Mouse (Mus musculus) intestine, postnatal 0 days (tissue): ENCODE measurements around the gene Nubp2. TPM values are rescaled to one million over a fixed set of nuclear protein-coding genes. Genes with fewer than 3 reads are reported as not detected.

Experiments used
- ATAC-seq: fragments of 200-750 bp; cut with Nextera tagmentation; 2 replicates; pipeline ENCODE4 v1.8.0; 2017; ENCODE audit warnings: mild to moderate bottlenecking, moderate TSS enrichment, moderate library complexity
- H3K27ac ChIP-seq: fragments of 300-500 bp; sonication (generic); 2 replicates; pipeline ENCODE4 v1.5.1; 2014; ENCODE audit warnings: mild to moderate bottlenecking, low read depth, low read length, moderate library complexity
- H3K27me3 ChIP-seq: fragments of 300-500 bp; sonication (generic); replicated peaks from 2 replicates; pipeline ENCODE4 v1.6.1; 2014; ENCODE audit warnings: low read length, mixed read lengths; ENCODE audit not compliant: control insufficient read depth, insufficient read depth
- H3K36me3 ChIP-seq: fragments of 300-500 bp; sonication (generic); 2 replicates; pipeline ENCODE4 v1.6.1; 2014; ENCODE audit warnings: mild to moderate bottlenecking, moderate library complexity; ENCODE audit not compliant: control insufficient read depth, insufficient read depth
- H3K4me1 ChIP-seq: fragments of 300-500 bp; sonication (generic); replicated peaks from 2 replicates; pipeline ENCODE4 v1.6.1; 2014; ENCODE audit warnings: antibody characterized with exemption, low read length, mixed read lengths; ENCODE audit not compliant: control insufficient read depth, insufficient read depth
- H3K4me2 ChIP-seq: fragments of 300-500 bp; sonication (generic); replicated peaks from 2 replicates; pipeline ENCODE4 v1.6.1; 2014; ENCODE audit warnings: low read depth, mild to moderate bottlenecking, moderate library complexity
- H3K4me3 ChIP-seq: fragments of 300-500 bp; sonication (generic); 2 replicates; pipeline ENCODE4 v1.5.1; 2014; ENCODE audit warnings: low read depth, low read length
- H3K9ac ChIP-seq: fragments of 300-500 bp; sonication (generic); 2 replicates; pipeline ENCODE4 v1.6.1; 2014; ENCODE audit warnings: mild to moderate bottlenecking, low read depth, low read length
- H3K9me3 ChIP-seq: fragments of 300-500 bp; sonication (generic); 2 replicates; pipeline ENCODE4 v1.6.1; 2016; ENCODE audit warnings: mixed run types; ENCODE audit not compliant: control insufficient read depth
- CTCF ChIP-seq: sonication (generic); IDR thresholded peaks from 2 replicates; pipeline ENCODE4 v1.5.1; 2016; ENCODE audit warnings: low read depth, mild to moderate bottlenecking, control low read depth, antibody characterized with exemption, moderate library complexity
- WGBS: fragments of 180-500 bp; shearing (Covaris S2); extraction: QIAGEN DNeasy Blood & Tissue Kit; methylation state at CpG from one replicate; pipeline ENCODE4 v1.1.7; 2014; 5-methylcytosine and 5-hydroxymethylcytosine counted together
- polyA plus RNA-seq: library from polyadenylated mRNA; unstranded; fragments of >200 nt; fragmentation: Nextera tagmentation; extraction: Ambion mirVana; gene quantifications from 2 replicates; pipeline ENCODE4 v1.2.1, GENCODE M21; 2015

Nubp2 gene
- polyA plus RNA-seq, 1 experiment from 2014 or later, result 53.5 TPM

DNA sequence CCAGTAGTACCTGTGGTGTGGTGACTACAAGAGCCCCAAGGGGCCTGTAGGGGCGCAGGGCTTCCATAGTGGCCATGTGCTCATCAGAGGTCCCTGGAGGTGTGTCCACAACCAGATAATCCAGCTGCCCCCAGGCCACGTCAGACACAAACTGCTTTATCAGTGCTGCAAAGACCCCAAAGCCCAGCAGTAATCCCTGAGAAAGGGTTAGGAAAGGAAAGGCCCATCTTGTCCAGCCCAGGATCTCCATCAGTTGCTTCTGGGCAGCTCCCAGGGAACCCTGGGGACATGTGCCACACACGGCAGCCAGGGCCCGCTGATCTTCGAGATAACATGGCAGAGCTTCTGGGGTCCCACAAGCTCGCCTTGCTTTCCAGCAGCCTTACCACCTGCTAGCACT lies 1.8 kb downstream of the Nubp2 start:
- Histone ChIP-seq H3K27me3 (no peaks in the 10 kb centered on the region), H3K9ac (no peak overlapping the region), H3K36me3 (peaks cover 29% of the 10 kb centered on the region), H3K4me2 (no peak overlapping the region), H3K27ac (no peak overlapping the region), H3K9me3 (no peaks in the 10 kb centered on the region), H3K4me3 (no peak overlapping the region), H3K4me1 (peaks cover 12% of the 10 kb centered on the region; the same call in 1 of the 2 replicates)
- WGBS, result 89% methylated on average over 6 of the region's 6 CpGs
- TF ChIP-seq CTCF, result no peak
- ATAC-seq, result no peak

DNA sequence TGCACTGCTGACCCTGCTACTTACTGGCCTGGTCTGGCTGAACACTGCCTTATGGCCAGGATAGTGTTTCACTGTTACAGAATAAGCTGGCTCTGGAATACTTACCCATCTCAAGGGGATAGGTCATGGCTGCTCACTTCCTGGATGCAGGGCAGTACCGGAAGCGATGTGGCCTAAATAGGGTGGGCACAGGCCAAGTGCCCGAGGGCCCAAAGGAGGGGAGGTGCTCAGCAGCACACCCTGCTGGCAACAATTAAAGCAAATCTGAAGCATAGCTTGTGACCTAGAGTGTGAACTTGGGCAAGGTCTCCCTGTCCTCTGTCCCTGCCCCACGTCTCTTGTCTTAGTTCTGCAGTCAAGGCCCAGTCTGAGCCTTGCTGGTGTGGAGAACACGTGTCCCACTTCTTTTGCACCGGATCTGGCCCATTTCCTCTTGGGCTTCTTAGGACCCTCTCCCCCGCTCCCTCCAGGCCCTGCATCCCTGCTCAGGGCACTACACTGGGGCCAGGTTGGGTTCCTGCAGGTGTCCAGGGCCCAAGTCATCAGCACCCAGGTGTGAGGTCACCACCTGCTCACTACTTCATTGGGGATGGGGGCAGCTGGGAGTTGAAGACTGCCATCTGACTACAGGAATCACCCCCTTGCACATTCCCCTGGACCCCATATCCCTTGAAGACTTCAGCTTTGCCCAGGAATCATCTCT lies 4.3 kb downstream of the Nubp2 start:
- WGBS, result 52% methylated on average over 7 of the region's 7 CpGs
- Histone ChIP-seq H3K4me2 (no peak overlapping the region), H3K27ac (no peak overlapping the region), H3K27me3 (no peaks in the 10 kb centered on the region), H3K9ac (no peak overlapping the region), H3K4me1 (peaks cover 5% of the 10 kb centered on the region; the same call in 1 of the 2 replicates), H3K36me3 (peaks cover 29% of the 10 kb centered on the region), H3K9me3 (no peaks in the 10 kb centered on the region), H3K4me3 (no peak overlapping the region)
- no peak for ATAC-seq
- TF ChIP-seq CTCF, result peak; percentile 82

DNA sequence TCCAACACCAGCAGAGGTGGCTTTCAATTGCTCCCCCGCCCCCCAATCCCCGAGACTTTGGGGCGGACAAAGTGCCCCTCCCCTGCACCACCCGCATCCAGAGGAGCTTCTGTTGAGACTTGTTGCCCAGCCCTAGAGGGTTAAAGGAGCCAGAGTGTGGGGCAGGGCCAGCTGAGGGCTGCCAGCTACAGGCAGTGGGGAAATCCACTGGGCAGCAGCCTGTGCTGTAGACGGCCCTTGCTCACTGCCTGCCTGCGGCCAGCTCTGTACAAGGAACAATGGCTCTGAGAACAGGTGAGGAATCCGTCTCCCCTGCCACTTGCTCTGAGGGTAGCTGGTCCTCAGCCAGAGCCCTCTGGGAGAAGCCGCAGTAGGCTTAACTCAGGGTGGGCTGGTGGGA lies 7.6 kb downstream of the Nubp2 start:
- H3K27ac ChIP-seq, result peak overlapping the region; percentile 94
- no peaks in the 10 kb centered on the region for H3K9me3 ChIP-seq
- H3K9ac ChIP-seq, result peak overlapping the region; percentile 46
- no peak for TF ChIP-seq CTCF
- peaks cover 15% of the 10 kb centered on the region for H3K36me3 ChIP-seq
- 55% methylated on average over 8 of the region's 8 CpGs for WGBS
- 0 out of 2 replicates have a peak overlapping the region, but pooled peaks have one; percentile 3 for H3K4me3 ChIP-seq
- peak overlapping the region; percentile 54 for H3K4me2 ChIP-seq
- ATAC-seq, result peak; percentile 15; the same call in 1 of the 2 replicates
- H3K27me3 ChIP-seq, result no peaks in the 10 kb centered on the region
- H3K4me1 ChIP-seq, result 0 out of 2 replicates have a peak, but pooled peaks cover 5% of the 10 kb centered on the region

DNA sequence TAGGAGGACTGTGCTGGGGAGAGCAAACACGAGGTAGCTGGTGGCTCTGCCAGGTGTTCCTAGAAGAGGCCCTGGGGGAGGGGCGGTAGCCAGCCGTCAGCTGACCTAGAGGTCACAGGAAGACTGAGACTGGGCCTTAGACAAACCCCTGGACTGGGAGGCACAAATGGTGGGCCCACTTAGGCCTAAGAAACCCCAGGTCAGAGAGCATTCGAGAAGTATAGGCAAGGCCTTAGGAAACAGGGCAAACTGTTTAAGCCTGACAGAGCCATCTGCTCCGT lies 8.1 kb downstream of the Nubp2 start:
- Histone ChIP-seq H3K4me2 (peak overlapping the region; percentile 54), H3K27ac (peak overlapping the region; percentile 94), H3K4me3 (peak overlapping the region; percentile 9; the same call in 1 of the 2 replicates), H3K9ac (peak overlapping the region; percentile 46), H3K4me1 (0 out of 2 replicates have a peak, but pooled peaks cover 5% of the 10 kb centered on the region), H3K27me3 (no peaks in the 10 kb centered on the region), H3K9me3 (no peaks in the 10 kb centered on the region), H3K36me3 (peaks cover 10% of the 10 kb centered on the region)
- no peak for TF ChIP-seq CTCF
- peak; percentile 65 for ATAC-seq
- WGBS, result 27% methylated on average over 5 of the region's 5 CpGs

DNA sequence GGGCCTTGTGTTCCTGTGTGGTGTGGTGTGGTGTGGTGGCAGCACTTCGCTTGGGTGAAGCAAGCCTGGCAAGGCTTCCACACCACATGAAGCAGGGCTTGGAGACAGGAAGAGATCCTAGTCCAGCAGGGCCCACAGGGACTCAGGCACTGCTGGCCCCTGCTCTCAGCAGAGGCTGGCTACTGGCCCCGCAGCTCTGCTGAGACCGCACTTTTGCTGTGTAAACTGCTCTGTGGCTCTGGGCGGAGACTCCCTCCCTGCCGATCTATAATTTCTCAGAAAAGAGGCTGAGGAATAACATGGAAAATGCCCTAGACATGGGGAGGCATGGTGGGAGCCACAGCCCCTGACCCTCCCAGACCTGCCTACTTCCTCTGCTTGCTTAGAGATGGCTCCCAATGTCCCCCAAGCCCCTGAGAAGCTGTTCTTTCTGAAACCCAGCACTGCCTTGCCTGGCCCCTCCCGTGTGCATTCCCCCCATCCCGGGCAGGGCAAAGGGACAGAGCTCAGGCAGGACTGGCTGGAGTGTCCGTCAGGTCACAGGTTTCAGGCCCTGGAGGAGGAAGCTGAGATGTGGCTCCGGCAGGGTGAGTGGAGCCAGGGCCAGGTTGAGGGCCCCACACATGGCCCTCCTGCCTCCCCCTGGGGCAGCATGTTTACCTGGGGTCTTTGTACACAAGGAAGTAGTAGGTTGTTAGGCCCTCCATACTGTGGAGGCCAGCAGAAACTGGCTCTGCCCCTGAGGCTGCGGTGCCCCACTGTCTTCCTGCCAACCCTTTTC lies 8.6 kb downstream of the Nubp2 start:
- H3K4me1 ChIP-seq, result 0 out of 2 replicates have a peak, but pooled peaks cover 5% of the 10 kb centered on the region
- peak overlapping the region; percentile 40 for H3K9ac ChIP-seq
- peaks cover 5% of the 10 kb centered on the region for H3K36me3 ChIP-seq
- H3K27ac ChIP-seq, result peak overlapping the region; percentile 94
- H3K4me3 ChIP-seq, result peak overlapping the region; percentile 9; the same call in 1 of the 2 replicates
- 31% methylated on average over 10 of the region's 10 CpGs for WGBS
- no peak for TF ChIP-seq CTCF
- H3K4me2 ChIP-seq, result peak overlapping the region; percentile 54
- peak; percentile 75 for ATAC-seq
- no peaks in the 10 kb centered on the region for H3K9me3 ChIP-seq
- no peaks in the 10 kb centered on the region for H3K27me3 ChIP-seq

DNA sequence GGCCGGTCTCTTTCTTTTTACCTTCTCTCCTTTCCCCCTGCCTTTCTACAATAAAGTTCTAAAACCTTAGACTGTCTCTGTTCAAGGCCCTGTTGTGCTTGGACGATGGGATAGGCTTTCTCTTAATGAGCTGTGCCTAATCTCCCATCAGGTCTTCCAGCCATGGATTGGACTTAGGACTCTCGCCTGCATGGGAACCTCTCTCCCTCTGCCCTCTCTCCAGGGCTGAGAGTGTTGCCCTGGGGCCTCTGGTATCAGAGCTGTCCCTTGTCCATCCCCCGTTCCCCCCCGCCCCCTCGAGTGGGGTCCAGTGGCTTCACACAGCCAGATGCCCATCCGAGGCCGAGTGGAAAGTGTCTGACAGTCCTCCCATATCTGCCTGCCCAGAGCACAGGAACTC lies 11.2 kb downstream of the Nubp2 start:
- Histone ChIP-seq H3K4me2 (0 out of 2 replicates have a peak overlapping the region, but pooled peaks have one; percentile 13), H3K27me3 (no peaks in the 10 kb centered on the region), H3K4me1 (0 out of 2 replicates have a peak, but pooled peaks cover 5% of the 10 kb centered on the region), H3K4me3 (no peak overlapping the region), H3K36me3 (no peaks in the 10 kb centered on the region), H3K9ac (no peak overlapping the region), H3K27ac (peak overlapping the region; percentile 15; the same call in 1 of the 2 replicates), H3K9me3 (no peaks in the 10 kb centered on the region)
- no peak for TF ChIP-seq CTCF
- 56% methylated on average over 8 of the region's 8 CpGs for WGBS
- ATAC-seq, result no peak
